Mouse (Mus musculus) heart, postnatal 0 days (tissue): ENCODE results near the gene Atp6v0a1. TPM values are rescaled to one million over a fixed set of nuclear protein-coding genes. Genes with fewer than 3 reads are reported as not detected.

Experiments used
- ATAC-seq: fragments of 200-750 bp; cut with Nextera tagmentation; 2 replicates; pipeline ENCODE4 v1.8.0; 2017; ENCODE audit warnings: low read depth, moderate number of reproducible peaks, moderate library complexity; ENCODE audit not compliant: insufficient read depth
- DNase-seq: peaks from one replicate; pipeline ENCODE4 v3.0.0-alpha.2; 2016; ENCODE audit warnings: low spot score
- H3K27ac ChIP-seq: fragments of 300-500 bp; sonication (generic); 2 replicates; pipeline ENCODE4 v1.5.1; 2014; ENCODE audit warnings: low read depth, mild to moderate bottlenecking
- H3K27me3 ChIP-seq: fragments of 300-500 bp; sonication (generic); 2 replicates; pipeline ENCODE4 v1.6.1; 2014; ENCODE audit warnings: low read length, mixed read lengths; ENCODE audit not compliant: control insufficient read depth, insufficient read depth
- H3K36me3 ChIP-seq: fragments of 300-500 bp; sonication (generic); replicated peaks from 2 replicates; pipeline ENCODE4 v1.6.1; 2014; ENCODE audit warnings: low read length, mixed read lengths; ENCODE audit not compliant: control insufficient read depth, insufficient read depth
- H3K4me1 ChIP-seq: fragments of 300-500 bp; sonication (generic); 2 replicates; pipeline ENCODE4 v1.6.1; 2014; ENCODE audit warnings: antibody characterized with exemption; ENCODE audit not compliant: control insufficient read depth, insufficient read depth
- H3K4me2 ChIP-seq: fragments of 300-500 bp; sonication (generic); 2 replicates; pipeline ENCODE4 v1.6.1; 2014; ENCODE audit warnings: low read depth, mild to moderate bottlenecking, low read length, moderate library complexity
- H3K4me3 ChIP-seq: fragments of 300-500 bp; sonication (generic); 2 replicates; pipeline ENCODE4 v1.5.1; 2014; ENCODE audit warnings: low read depth, low read length
- H3K9ac ChIP-seq: fragments of 300-500 bp; sonication (generic); replicated peaks from 2 replicates; pipeline ENCODE4 v1.6.1; 2014; ENCODE audit warnings: low read depth, low read length, mixed read lengths
- H3K9me3 ChIP-seq: fragments of 300-500 bp; sonication (generic); replicated peaks from 2 replicates; pipeline ENCODE4 v1.6.1; 2016; ENCODE audit warnings: low read length; ENCODE audit not compliant: control insufficient read depth
- CTCF ChIP-seq: IDR thresholded peaks from 2 replicates; pipeline ENCODE4 v1.5.1; 2016; ENCODE audit warnings: antibody characterized with exemption, control low read depth, low read depth
- EP300 ChIP-seq: IDR thresholded peaks from 2 replicates; pipeline ENCODE4 v1.6.1; 2016; ENCODE audit warnings: antibody characterized with exemption, low read depth
- WGBS: fragments of 180-500 bp; shearing (Covaris S2); extraction: QIAGEN DNeasy Blood & Tissue Kit; methylation state at CpG from one replicate; pipeline ENCODE4 v1.1.7; 2014; 5-methylcytosine and 5-hydroxymethylcytosine counted together
- polyA plus RNA-seq: library from polyadenylated mRNA; unstranded; fragments of >200 nt; fragmentation: Nextera tagmentation; extraction: Ambion mirVana; gene quantifications from 2 replicates; pipeline ENCODE4 v1.2.1, GENCODE M21; 2015
- total RNA-seq: library from RNA; depleted of rRNA; stranded (reverse); fragments of >200 nt; gene quantifications from 2 replicates; pipeline ENCODE4 v1.2.3, GENCODE M21; 2014; ENCODE audit warnings: low replicate concordance

The Atp6v0a1 gene
- total and polyA plus RNA-seq, 2 experiments from 2014 or later = 50.3 to 57.1 TPM

DNA sequence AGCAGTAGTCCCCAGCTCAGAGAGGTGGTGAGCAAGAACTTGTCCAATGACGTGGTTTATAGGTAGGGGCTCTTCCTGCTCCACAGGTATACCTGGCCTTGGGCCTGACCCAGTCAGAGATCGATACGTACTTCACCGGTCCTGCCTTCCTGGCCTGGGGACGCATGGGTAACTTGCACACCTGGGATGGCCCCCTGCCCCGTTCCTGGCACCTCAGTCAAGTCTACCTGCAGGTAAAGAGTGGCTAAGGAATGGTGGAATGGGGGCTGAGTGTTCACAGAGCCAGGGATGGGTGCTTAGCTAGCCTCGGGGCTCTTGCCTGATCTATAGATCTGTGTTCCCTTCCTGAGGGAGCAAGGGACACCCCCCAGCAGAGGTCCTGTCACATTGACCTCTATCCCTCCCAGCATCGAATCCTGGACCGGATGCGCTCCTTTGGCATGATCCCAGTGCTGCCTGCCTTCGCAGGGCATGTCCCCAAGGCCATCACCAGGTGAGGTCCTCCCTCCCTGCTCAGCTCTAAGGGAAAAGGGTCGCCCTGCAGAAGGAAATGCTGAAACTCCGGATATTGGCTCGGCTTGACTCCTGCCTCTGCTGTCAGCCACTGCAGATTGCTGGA, 62.7 kb downstream of the Atp6v0a1 start:
- Histone ChIP-seq H3K27ac (no peak overlapping the region), H3K36me3 (peaks cover 6% of the 10 kb centered on the region; the same call in 1 of the 2 replicates), H3K4me1 (peaks cover 7% of the 10 kb centered on the region), H3K4me2 (no peak overlapping the region), H3K9me3 (no peaks in the 10 kb centered on the region), H3K4me3 (no peak overlapping the region), H3K27me3 (no peaks in the 10 kb centered on the region), H3K9ac (no peak overlapping the region)
- WGBS = 71% methylated on average over 14 of the region's 14 CpGs
- ATAC-seq = no peak
- no peak for DNase-seq
- TF ChIP-seq CTCF = no peak

DNA sequence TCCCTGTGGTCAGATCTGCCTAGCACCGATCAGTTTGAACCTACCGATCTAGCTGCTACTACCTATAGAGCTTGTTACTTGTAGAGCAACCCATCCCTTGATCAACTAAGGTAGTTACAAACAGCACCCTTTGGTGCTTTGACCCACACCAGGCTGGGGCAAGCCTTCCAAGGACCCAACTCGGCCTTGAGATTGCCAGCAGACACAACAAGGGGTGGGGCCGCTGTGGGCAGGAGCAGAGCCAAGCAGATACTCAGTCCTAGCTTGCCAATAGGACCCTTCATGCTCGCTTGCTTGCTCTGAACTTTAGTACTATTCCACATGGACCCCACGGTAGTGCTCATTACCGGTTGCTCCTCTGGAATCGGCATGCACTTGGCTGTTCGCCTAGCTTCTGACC, 68.9 kb downstream of the Atp6v0a1 start, which contains the start of gene Hsd17b1:
Hsd17b1 (plus strand) TSS at position 291 of the 400 bp plus-strand sequence.
- Histone ChIP-seq H3K9ac (no peak within 1 kb of the TSS), H3K4me2 (no peak within 1 kb of the TSS), H3K27me3 (peaks cover 38% of the 10 kb centered on the region), H3K36me3 (peaks cover 6% of the 10 kb centered on the region; the same call in 1 of the 2 replicates), H3K27ac (no peak within 1 kb of the TSS), H3K9me3 (no peaks in the 10 kb centered on the region), H3K4me3 (no peak within 1 kb of the TSS), H3K4me1 (peaks cover 3% of the 10 kb centered on the region; the same call in 1 of the 2 replicates)
- ATAC-seq (no peak), DNase-seq (no peak)
- 66% methylated on average over 9 of the region's 9 CpGs for WGBS
- no peak for TF ChIP-seq CTCF

DNA sequence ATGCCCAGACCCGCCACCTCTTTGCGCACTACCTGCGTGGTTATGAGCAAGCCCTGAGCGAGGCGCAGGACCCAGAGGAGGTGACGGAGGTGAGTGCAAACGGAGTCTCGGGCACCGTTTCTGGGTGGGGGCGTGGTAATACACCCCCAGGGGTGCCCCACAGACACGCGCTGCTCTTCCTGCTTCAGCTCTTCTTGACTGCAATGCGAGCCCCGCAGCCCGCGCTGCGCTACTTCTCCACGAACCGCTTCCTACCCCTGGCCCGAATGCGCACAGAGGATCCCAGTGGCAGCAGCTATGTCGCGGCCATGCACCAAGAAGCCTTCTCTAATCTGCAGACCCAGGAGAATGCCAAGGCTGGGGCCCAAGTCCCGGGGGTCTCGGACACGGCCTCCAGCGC, 70.5 kb downstream of the Atp6v0a1 start:
- H3K9me3 ChIP-seq = no peaks in the 10 kb centered on the region
- peaks cover 6% of the 10 kb centered on the region; the same call in 1 of the 2 replicates for H3K36me3 ChIP-seq
- ATAC-seq (no peak), DNase-seq (no peak)
- TF ChIP-seq CTCF = no peak
- TF ChIP-seq EP300 = no peak
- H3K4me3 ChIP-seq = peak overlapping the region; percentile 19
- H3K27ac ChIP-seq = no peak overlapping the region
- WGBS = 6% methylated on average over 27 of the region's 27 CpGs
- peaks cover 38% of the 10 kb centered on the region for H3K27me3 ChIP-seq
- peaks cover 9% of the 10 kb centered on the region; the same call in 1 of the 2 replicates for H3K4me1 ChIP-seq
- peak overlapping the region; percentile 3; the same call in 1 of the 2 replicates for H3K4me2 ChIP-seq
- H3K9ac ChIP-seq = no peak overlapping the region

DNA sequence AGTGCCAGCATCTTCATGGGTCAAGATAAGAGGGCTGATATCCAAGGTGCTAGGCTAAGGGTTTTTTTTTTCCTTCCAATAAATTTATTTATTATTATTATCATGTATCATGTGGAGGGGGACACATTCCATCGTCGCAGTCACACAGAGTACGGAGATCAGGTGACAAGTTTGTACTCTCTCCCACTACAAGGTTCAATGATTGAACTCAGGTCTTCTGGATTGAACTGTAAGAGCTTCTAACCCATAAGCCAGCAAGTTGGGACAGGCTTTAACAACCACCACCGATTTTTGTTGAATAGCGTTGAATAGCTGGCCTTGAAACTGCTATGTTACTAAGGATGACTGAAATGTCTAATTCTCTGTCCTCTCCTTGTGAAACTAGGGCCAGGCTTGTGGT, 71.2 kb downstream of the Atp6v0a1 start:
- ATAC-seq = no peak
- no peak overlapping the region for H3K27ac ChIP-seq
- WGBS = 78% methylated on average over 5 of the region's 5 CpGs

DNA sequence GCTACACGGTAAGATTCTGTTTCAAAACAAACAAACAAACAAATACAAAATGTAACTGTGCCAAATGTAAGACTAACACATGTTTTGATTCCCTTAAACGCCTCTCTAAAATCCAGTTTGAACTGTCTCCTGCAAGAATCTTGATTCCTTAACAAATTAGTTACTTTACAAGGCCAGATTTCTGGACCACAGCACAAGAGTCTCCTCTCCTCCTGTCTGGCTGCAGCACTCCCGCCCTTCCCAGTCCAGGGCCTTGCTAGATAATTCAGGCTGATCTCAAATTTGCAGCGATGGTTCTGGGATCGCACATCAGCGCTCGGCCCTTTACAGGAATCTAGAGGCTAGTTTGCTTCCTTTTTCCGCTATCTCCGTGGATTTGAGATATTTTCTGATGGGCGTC, 72.4 kb downstream of the Atp6v0a1 start:
- WGBS = 7% methylated on average over 10 of the region's 10 CpGs
- Histone ChIP-seq H3K9me3 (no peaks in the 10 kb centered on the region), H3K4me1 (peaks cover 17% of the 10 kb centered on the region), H3K36me3 (peaks cover 7% of the 10 kb centered on the region; the same call in 1 of the 2 replicates), H3K27me3 (peaks cover 38% of the 10 kb centered on the region), H3K27ac (peak overlapping the region; percentile 94), H3K4me3 (peak overlapping the region; percentile 81), H3K4me2 (peak overlapping the region; percentile 95), H3K9ac (peak overlapping the region; percentile 43)
- TF ChIP-seq EP300 = no peak
- TF ChIP-seq CTCF = no peak
- ATAC-seq = no peak
- no peak for DNase-seq

More for the DNA sequence above, 71.2 kb downstream of the Atp6v0a1 start:
- peaks cover 38% of the 10 kb centered on the region for H3K27me3 ChIP-seq
- no peak for DNase-seq
- H3K4me2 ChIP-seq = no peak overlapping the region
- H3K9ac ChIP-seq = no peak overlapping the region
- TF ChIP-seq EP300 = no peak
- TF ChIP-seq CTCF = no peak
- peaks cover 9% of the 10 kb centered on the region; the same call in 1 of the 2 replicates for H3K4me1 ChIP-seq
- no peak overlapping the region for H3K4me3 ChIP-seq
- H3K9me3 ChIP-seq = no peaks in the 10 kb centered on the region
- H3K36me3 ChIP-seq = peaks cover 11% of the 10 kb centered on the region; the same call in 1 of the 2 replicates
